Mouse (Mus musculus) B cell, adult (primary cell): Measurements from ENCODE around the gene Ccdc183. TPM values are rescaled to one million over a fixed set of nuclear protein-coding genes. Genes with fewer than 3 reads are reported as not detected.

Experiments used
- total RNA-seq: library from RNA; stranded (reverse); gene quantifications from 4 replicates; pipeline ENCODE4 v1.2.4, GENCODE M21; 2023; ENCODE audit not compliant: inconsistent age

Ccdc183 gene
- not detected in 4 replicates for total RNA-seq

DNA sequence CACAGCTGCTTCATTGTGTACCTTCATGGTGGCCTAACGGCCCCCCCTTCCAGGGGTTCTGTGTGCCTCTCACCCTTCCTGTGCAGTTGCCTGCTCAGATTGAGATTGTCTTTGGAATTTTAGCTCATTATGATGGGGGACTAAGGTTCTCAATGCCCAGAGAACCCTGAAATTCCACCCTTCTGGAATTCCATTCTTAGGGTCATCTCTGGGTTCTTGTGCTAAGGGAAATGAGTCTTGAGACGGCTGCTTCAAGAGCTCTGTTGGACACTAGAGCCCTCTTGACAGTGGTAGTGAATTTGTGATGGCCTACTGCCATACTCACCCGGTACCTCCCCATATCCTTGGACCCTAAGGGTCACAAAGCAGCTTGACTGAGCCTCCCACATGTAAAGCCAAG, at the start of gene Ccdc183:
TSS of gene Ccdc183 (minus strand) at position 101 of the 400 bp plus-strand sequence.

DNA sequence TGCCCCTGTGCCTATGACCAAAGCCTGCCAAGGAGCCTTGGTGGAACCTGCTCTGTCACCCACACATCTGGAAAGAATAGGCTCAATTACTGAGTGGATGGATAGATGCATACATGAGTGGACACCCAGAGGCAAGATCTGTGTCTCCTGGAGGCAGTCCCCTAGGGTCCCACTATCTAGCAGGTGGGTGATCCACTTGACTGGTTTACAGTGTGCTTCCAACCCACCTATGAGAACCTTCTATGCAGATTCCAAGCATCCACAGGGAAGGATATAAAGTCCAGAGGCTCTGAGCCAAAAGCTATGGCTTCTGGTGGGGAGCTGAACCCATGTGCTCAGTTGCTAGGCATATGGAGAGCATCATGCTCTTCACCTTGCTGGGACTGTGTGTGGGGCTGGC, 40.2 kb upstream of the Ccdc183 start, which contains the start of gene Lcn5:
TSS of gene Lcn5 (plus strand) at position 301 of the 400 bp plus-strand sequence.

DNA sequence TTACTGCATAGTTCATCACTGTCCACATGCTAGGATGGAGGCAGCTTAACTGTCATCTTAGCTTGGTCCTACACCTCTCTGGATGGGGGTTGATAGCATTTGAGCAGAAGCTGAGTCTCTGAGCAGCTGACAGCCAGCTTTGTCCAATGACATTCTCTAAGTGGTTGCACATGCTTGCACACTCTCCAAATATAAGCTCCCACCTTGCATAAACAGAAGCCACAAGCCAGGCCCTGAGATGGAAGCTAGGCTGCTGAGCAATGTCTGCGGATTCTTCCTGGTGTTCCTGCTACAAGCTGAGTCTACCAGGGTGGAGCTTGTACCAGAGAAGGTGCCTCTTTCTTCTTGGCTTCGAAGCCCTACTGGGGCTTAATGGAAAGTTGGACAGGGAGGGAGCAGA, 35.4 kb upstream of the Ccdc183 start, which contains the start of gene Lcn8:
TSS of gene Lcn8 (plus strand) at position 219 of the 400 bp plus-strand sequence.

DNA sequence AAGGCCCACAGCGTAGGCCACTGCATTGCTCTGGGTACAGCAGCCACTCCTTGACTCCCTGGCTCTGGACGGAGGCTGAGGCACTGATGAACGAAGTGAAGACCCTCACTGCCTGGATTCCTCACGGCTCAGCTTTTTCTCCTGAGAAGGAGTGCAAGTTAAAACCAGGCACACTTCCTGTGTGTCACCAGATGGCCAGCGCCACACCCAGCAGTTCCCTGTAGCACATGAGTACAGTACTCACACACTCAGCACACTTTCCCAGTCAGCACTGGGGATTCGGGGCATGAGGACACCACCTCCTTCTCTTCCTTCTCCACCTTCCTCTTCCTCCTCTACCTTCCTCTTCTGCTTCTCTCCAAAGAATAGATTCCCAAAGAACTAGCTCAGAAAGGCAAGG, 10.3 kb upstream of the Ccdc183 start, which contains the start of gene Fcna:
TSS of gene Fcna (minus strand) at position 220 of the 400 bp plus-strand sequence.

DNA sequence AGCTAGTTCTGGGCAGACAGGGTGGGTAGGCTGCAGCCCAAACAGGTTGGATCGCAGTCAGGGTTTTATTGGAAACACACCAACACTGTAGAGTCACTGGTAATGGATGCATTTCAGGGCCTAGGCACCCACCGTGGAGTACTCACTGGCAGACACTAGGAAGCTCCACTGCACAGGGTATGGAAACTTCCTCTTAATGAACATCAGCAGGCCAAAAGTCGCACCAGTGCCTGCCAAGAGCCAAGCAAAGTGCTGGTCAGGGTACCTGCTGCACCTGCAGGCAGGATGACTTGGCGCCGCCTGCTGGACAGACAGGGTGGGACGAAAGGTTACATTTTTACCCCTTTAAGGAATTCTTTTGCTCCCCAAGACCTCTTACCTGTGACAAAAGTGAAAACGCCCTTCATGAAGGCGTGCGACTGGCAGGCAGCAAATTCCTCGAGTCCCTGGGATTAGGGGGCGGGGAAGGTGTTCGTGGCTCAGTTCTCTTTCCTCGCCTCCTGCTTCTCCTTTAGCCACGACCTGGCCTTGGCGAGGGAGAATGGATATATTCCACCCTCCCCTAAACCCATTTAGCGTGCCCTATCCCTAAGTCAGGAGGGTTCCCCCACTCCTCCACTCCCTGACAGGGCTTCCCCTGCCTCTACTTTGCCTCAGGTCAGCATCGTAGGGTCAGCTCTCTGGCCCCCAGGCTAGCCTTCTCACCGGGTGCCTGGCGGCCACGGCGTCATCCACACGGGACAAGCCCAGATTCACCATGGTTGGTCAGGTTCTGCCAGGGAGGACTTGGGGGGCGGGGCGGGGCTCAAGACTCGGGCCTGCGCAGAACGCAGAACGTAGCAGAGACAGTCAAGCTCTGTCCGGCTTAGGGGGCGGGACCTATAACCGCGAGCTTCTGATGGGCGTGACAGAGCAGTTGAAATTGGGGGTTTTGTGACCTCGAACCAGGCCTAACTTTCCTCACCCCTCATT, 4.0 kb upstream of the Ccdc183 start, which contains the start of gene Tmem141:
TSS of gene Tmem141 (minus strand) at position 777 of the 972 bp plus-strand sequence.

DNA sequence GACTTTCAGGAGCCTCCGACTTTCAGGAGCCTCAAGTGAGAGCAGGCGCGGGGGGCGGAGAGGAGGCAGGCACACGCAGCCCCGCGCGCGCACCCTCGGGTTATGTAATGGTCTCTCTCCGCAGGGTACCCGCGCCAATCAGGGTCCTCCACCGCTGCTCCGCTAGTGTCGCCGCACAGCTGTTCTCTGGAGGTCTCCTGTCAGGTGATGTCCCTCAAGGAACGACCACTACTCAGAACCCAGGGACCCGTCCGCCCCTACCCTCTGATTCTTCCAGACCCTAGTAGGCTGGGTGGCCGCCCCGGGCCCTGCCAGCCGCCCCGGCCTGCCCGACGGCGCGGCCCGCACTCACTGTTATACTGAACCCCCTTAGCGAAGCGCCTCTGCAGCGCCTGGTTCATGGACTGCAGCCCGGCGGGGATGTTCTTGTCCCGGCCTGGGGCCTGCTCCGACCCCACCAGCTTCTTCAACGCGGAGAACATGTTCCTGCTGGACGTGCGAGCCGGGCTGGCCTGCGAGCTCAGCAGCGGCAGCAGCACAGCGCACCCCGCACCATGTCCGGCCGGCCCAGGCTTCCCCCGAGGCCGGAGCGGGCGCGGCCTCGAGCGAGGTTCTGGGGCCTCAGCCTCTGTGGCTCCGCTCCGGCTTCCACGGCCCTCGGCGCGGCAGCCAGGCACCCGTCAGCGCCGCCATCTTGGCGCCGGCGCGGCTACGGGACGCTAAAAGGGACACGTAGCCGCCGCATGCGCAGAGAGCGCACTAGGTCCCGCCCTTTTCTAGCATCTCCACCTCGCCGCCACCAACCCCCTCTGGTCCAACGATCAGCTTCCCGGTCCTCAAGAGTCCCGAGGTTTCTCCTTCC, 9.5 kb downstream of the Ccdc183 start, which contains the start of gene Rabl6:
TSS of gene Rabl6 (minus strand) at position 761 of the 862 bp plus-strand sequence.

DNA sequence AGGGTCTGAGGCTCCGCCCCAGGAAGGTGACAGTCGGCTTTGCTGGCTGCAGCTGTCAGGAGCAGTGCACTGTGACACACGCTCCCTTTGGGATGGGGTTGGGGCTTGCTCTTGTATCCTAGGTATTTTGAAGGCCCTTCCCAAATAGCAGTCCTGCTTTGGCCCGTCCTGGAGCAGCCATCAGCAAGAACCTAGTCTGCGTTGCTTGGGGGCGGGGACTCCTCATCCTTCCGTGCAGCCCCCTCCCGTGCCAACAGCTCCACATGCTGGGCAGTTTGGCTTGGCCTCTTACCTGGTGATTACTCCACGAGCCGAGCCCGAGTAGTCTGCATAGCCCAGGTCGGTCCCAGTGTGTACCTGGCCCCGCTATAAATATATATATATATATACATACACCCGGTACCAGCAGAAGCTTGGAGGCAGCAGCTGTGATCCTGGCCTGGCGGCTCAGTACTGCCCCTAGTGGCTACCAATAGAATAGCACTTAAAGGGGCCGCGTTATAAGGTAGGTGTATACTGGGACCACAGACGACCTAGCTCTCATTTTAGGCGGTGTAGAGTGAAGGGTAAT, 36.1 kb downstream of the Ccdc183 start, which contains the start of gene Ajm1:
TSS of gene Ajm1 (minus strand) at position 464 of the 571 bp plus-strand sequence.

DNA sequence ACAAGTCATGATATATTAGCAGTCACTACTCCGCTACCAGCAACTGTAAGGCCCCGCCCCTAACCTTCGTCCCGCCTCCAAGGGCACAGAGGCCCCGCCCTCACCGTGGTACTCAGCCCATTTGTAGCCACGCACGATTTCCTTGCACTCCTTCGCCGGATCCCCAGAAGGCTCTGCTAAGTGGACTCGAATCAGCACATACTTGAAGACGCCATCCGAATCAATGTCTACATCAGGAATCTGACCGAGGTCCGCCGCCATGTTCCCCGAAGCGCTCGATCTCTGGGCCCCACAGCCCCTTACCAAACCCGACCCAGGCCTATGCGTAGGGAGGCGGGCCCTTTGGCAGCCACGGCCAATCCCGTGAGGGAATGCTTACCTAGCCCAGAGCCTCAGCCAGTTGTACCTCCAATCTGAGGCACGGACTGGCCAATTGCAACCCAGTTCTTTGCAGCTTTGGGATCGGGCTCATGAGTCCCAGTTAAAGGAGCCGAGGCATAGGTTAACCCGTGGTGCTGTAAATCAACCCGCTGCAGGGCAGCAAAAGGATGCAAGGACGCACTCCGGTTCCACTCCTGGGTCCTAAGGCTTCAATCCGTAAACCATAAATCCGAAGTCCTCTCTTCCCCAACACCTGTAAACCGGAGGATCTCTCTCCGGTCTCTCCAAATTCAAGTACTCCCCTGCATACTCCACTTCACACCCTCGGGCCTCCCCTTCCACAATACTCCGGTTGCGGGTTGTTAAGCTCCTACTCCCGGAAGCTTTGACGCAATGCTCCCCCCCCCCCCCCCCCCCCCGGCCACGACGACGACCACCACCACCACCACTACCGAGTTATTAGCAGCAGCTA, 42.7 kb downstream of the Ccdc183 start, which contains the start of the genes Mamdc4 and Phpt1:
TSS of gene Mamdc4 (minus strand) at position 267 of the 853 bp plus-strand sequence.
TSS of gene Phpt1 (minus strand) at position 646 of the 853 bp plus-strand sequence.

Other genes with a start within 250 kb of the Ccdc183 start
- 0.94 to 1.4 TPM (median 1.1 TPM) in 4 replicates for gene Sapcd2, start 245.4 kb downstream of the Ccdc183 start, total RNA-seq
- gene Entpd2, start 221.8 kb downstream of the Ccdc183 start, total RNA-seq: not detected in 4 replicates
- not detected in 4 replicates for gene Npdc1, start 218.3 kb downstream of the Ccdc183 start, total RNA-seq
- 0.24 TPM in 1 of 4 replicates, not detected in the others for gene Fut7, start 194.4 kb downstream of the Ccdc183 start, total RNA-seq
- gene Abca2, start 189.0 kb downstream of the Ccdc183 start, total RNA-seq: 36.8 to 44.5 TPM (median 42.0 TPM) in 4 replicates
- 0.80 TPM in 1 of 4 replicates, not detected in the others for gene Clic3, start 160.8 kb downstream of the Ccdc183 start, total RNA-seq
- gene Paxx, start 156.6 kb downstream of the Ccdc183 start, total RNA-seq: 111 to 124 TPM (median 114 TPM) in 4 replicates
- not detected in 4 replicates for gene Ptgds, start 147.6 kb downstream of the Ccdc183 start, total RNA-seq
- gene Lcn12, start 123.8 kb downstream of the Ccdc183 start, total RNA-seq: not detected in 4 replicates
- gene Fbxw5, start 116.9 kb downstream of the Ccdc183 start, total RNA-seq: 69.9 to 80.2 TPM (median 72.7 TPM) in 4 replicates
- gene C8g, start 116.0 kb downstream of the Ccdc183 start, total RNA-seq: 0.45 to 2.0 TPM (median 0.80 TPM) in 4 replicates
- gene Traf2, start 70.7 kb downstream of the Ccdc183 start, total RNA-seq: 48.8 to 61.5 TPM (median 56.4 TPM) in 4 replicates
- 111 to 137 TPM (median 123 TPM) in 4 replicates for gene Edf1, start 59.8 kb downstream of the Ccdc183 start, total RNA-seq
- gene Mamdc4, start 42.8 kb downstream of the Ccdc183 start, total RNA-seq: 1.8 to 3.7 TPM (median 2.4 TPM) in 4 replicates
- gene Phpt1, start 42.5 kb downstream of the Ccdc183 start, total RNA-seq: 15.5 to 23.8 TPM (median 21.3 TPM) in 4 replicates
- gene Ajm1, start 35.9 kb downstream of the Ccdc183 start, total RNA-seq: 0.15 to 0.42 TPM (median 0.19 TPM) in 4 replicates
- 84.7 to 117 TPM (median 104 TPM) in 4 replicates for gene Rabl6, start 9.2 kb downstream of the Ccdc183 start, total RNA-seq
- gene Tmem141, start 4.3 kb upstream of the Ccdc183 start, total RNA-seq: 0.99 to 2.1 TPM (median 1.3 TPM) in 3 of 4 replicates, not detected in the other
- gene Fcna, start 10.4 kb upstream of the Ccdc183 start, total RNA-seq: 4.0 to 8.2 TPM (median 6.6 TPM) in 4 replicates
- gene Lcn8, start 35.4 kb upstream of the Ccdc183 start, total RNA-seq: not detected in 4 replicates
- not detected in 4 replicates for gene Lcn5, start 40.3 kb upstream of the Ccdc183 start, total RNA-seq
- not detected in 4 replicates for gene Lcn6, start 59.1 kb upstream of the Ccdc183 start, total RNA-seq
- not detected in 4 replicates for gene Lcn10, start 65.0 kb upstream of the Ccdc183 start, total RNA-seq
- gene Obp2a, start 82.4 kb upstream of the Ccdc183 start, total RNA-seq: not detected in 4 replicates
- 28.3 to 34.8 TPM (median 29.7 TPM) in 4 replicates for gene Bmyc, start 89.1 kb upstream of the Ccdc183 start, total RNA-seq
- not detected in 4 replicates for gene Obp2b, start 119.3 kb upstream of the Ccdc183 start, total RNA-seq
- not detected in 4 replicates for gene Lcn3, start 147.9 kb upstream of the Ccdc183 start, total RNA-seq
- gene Lcn11, start 159.3 kb upstream of the Ccdc183 start, total RNA-seq: not detected in 4 replicates
- gene Gm13539, start 164.6 kb upstream of the Ccdc183 start, total RNA-seq: not detected in 4 replicates
- gene Glt6d1, start 198.2 kb upstream of the Ccdc183 start, total RNA-seq: not detected in 4 replicates
- gene Lcn9, start 205.5 kb upstream of the Ccdc183 start, total RNA-seq: not detected in 4 replicates
- gene Sohlh1, start 229.6 kb upstream of the Ccdc183 start, total RNA-seq: not detected in 4 replicates
- not detected in 4 replicates for gene Kcnt1, start 246.1 kb upstream of the Ccdc183 start, total RNA-seq